Mouse (Mus musculus): ENCODE results near the gene Olfr883.
A peak's percentile ranks its signal among the peaks of the same experiment; 100 is the strongest.

Olfr883 gene

DNA sequence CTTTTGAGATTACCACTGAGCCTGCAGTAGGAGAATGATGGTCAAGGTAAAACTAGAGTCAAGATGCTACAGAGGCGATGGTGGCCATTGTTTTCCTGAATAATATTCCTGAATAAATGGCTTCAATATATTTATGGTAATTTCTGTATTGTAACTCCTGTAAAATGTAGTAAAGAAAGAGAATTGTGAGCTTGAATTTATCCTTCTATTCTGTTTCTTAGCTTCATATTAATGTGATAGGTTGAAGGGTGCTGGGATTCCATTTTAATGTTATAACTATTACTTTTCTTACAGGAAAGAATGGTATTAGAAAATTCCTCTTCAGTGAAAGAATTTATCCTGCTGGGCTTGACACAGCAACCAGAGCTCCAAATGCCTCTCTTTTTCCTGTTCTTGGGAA is at the start of gene Olfr883:
Gene Olfr883, plus strand, starts transcription at position 301 of the 400 bp plus-strand sequence.
- DNase-seq (ENCODE audit: low read depth, low spot score): no peak

DNA sequence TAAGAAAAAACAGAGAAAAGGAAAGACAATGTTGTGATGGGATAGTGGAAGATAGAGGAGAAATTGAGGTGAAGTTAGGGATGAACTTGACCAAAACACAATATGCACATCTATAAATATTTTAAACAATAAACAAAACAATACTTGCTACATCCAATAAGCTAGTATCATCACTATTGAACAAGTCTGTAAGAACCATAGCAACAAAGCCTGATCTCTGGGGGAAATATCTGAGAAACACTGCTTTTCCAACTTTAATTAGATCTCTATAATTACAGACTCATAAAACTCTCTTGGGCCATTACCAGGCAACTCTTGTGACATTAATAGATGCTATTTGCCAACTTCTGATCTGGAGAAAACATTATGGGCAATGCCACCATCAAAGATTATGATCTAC is 34.1 kb upstream of the Olfr883 start, which contains the start of gene Olfr881:
Gene Olfr881, plus strand, starts transcription at position 301 of the 400 bp plus-strand sequence.
- DNase-seq (ENCODE audit: low read depth, low spot score): no peak

DNA sequence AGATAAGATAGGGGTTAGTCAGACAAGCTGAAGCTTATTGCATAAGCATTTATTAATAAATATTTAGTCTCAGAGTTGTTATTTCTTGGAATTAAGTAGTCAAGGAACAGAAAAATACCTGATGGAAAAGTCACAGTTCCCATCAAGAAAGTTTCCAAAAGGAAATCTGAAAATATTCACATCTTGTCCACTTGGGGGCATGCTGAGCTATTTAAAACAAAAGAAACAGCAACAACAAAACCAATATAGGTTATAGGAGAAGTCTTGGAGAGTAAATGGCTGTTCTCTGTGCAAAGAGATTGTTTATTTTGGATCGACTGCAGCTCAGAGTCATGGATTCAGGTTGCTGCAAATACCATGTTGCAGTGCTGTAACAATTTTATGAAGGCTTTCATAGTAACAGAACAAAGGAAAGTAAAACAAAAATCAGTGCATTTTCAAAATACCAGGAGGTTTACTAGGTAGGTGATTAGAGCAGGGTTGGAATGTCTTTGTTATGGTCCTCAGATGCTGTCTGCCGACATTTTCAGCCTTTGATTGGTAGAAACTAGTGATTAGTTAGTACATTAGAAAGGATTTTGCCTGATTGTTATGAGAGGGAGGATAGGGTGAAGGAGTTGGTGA is 26.9 kb upstream of the Olfr883 start:
- DNase-seq (ENCODE audit: low read depth, low spot score): no peak

DNA sequence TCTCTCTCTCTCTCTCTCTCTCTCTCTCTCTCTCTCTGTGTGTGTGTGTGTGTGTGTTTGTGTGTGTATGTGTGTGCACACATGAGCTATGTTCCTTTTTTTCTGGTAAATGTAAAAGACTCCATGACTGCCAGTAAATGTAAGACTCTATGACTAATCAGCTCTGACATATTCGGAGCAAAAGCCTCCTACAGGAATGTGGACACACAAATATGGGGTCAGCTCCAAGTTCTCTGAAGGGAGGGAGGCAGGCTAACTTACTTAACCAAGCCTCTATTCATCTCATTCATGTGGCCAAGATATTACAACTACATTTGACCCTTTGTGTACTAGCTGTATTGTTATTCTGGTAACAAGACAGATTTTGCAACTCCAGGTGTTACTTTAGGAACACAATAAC is 25.6 kb upstream of the Olfr883 start:
- DNase-seq (ENCODE audit: low read depth, low spot score): peak; percentile 18

DNA sequence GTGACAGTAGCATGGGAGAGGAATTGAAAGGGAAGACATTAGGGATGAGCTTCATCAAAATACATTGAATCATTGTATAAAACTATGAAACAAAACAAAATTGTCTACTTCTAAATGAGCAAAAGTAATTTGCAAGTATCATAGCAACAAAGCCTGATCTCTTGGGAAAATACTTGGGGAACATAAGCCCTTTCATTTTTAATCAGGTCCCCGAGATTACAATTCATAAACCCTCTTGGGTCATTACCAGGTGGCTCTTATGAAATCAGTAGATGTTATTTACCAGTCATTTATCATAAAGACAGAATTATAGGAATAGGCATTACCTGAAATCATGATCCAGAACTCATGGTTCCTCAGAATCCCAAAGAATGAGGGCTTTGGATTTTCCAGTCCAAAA is 20.6 kb downstream of the Olfr883 start, which contains the start of gene Olfr884:
Gene Olfr884, plus strand, starts transcription at position 301 of the 400 bp plus-strand sequence.
- DNase-seq (ENCODE audit: low read depth, low spot score): no peak

DNA sequence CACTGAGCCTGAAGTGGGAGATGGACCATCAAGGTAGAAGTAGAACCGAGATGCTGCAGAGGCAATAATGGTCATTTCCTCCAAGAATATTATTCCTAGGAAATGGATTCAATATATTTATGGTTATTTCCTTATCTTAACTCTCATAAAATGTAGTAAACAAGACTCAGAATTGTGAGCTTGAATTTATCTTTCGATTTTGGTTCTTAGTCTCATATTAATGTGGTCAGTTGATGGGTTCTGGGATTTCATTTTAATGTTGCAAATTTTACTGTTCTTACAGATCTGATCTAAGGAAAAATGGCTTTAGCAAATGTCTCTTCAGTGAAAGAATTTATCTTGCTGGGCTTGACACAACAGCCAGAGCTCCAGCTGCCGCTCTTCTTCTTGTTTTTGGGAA is 35.4 kb downstream of the Olfr883 start, which contains the start of gene Olfr885:
Gene Olfr885, plus strand, starts transcription at position 301 of the 400 bp plus-strand sequence.
- no peak for DNase-seq (ENCODE audit: low read depth, low spot score)
